Mouse (Mus musculus): Measurements from ENCODE around the gene Add3. TPM values are rescaled to one million over a fixed set of nuclear protein-coding genes. Genes with fewer than 3 reads are reported as not detected.

Add3 gene
- total and polyA plus RNA-seq, 3 experiments: 16.3 to 18.4 (median 16.4) TPM

DNA sequence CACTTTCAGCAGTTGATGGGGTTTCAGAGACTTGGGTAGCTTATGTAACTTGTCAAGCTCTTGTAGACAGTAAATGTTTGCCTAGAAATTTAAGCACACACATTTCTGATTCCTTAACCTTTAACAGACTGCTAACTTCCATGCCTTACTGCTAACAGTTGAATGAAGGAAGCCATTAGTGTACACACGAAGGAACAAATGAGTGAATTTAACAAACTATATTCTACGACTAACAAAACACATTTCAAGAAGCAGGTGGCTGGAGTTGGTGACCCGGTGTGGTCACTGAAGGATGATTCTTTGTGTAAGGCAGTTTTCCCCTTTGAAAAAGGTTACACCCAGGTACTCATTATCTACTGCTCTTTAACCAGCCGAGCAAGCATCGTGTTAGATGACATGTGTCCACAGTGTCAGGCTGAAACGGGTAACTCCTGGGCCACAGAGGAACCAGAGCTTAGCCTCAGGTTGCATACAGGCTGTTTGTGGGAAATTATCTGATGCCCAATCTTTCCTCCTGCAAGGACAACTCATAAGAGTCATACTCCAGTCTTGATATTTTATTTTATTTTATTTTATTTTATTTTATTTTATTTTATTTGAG lies 17.5 kb upstream of the Add3 start:
- Histone ChIP-seq H3K27me3 (replicated peaks) (no peaks in the 10 kb centered on the region), H3K4me3 (replicated peaks in 1 of 3; ENCODE audit: low read depth in 2 of 3, low read length in 2 of 3, poor library complexity in 1 of 3) (no peak overlapping the region), H3K79me2 (replicated peaks; ENCODE audit: control insufficient read depth, extremely low read depth, insufficient read depth, poor library complexity, severe bottlenecking) (no peaks in the 10 kb centered on the region), H3K9ac (ENCODE audit: insufficient read depth, low read depth) (no peak overlapping the region), H3K9me3 (replicated peaks; ENCODE audit: low read length) (no peaks in the 10 kb centered on the region), H3K36me3 (replicated peaks in 1 of 2; ENCODE audit: control insufficient read depth in 1 of 2, insufficient read depth in 1 of 2, low read length in 1 of 2) (no peaks in the 10 kb centered on the region), H3K27ac (ENCODE audit: insufficient read depth, low read depth) (no peak overlapping the region), H3K4me1 (ENCODE audit: control insufficient read depth in 1 of 2, insufficient read depth in 2 of 2) (peaks cover 7 to 13% of the 10 kb centered on the region in 2 experiments; a peak in 3 of 4 replicates), H3K4me2 (ENCODE audit: insufficient read depth, low read depth, poor library complexity, severe bottlenecking) (no peak overlapping the region)
- TF ChIP-seq MEF2A (IDR thresholded peaks at IDR 0.05; ENCODE audit: borderline replicate concordance, low read depth, low read length) (no peak), CHD2 (IDR thresholded peaks at IDR 0.05; ENCODE audit: low read length) (no peak), PAX5 (IDR thresholded peaks at IDR 0.05; ENCODE audit: low read length) (no peak), CHD1 (IDR thresholded peaks at IDR 0.05; ENCODE audit: low read depth, low read length) (no peak), NRF1 (IDR thresholded peaks at IDR 0.05; ENCODE audit: low read depth, low read length) (no peak), IRF4 (IDR thresholded peaks at IDR 0.05; ENCODE audit: low read depth, low read length) (no peak), E2F4 (IDR thresholded peaks at IDR 0.05; ENCODE audit: insufficient replicate concordance, low read depth, low read length) (no peak), SIN3A (IDR thresholded peaks at IDR 0.05; ENCODE audit: low read length) (no peak)
- in situ Hi-C loops (cut with MboI; ENCODE audit: low pct_ligation_motif_present, low pct_unique_long_range_greater_than_20kb, low sequenced_read_pairs): no loop called here
- dilution Hi-C loops (cut with MboI; ENCODE audit: extremely low pct_ligation_motif_present, extremely low pct_unique_long_range_greater_than_20kb, low sequenced_read_pairs): no loop called here
- DNase-seq (ENCODE audit: extremely low read depth): no peak

DNA sequence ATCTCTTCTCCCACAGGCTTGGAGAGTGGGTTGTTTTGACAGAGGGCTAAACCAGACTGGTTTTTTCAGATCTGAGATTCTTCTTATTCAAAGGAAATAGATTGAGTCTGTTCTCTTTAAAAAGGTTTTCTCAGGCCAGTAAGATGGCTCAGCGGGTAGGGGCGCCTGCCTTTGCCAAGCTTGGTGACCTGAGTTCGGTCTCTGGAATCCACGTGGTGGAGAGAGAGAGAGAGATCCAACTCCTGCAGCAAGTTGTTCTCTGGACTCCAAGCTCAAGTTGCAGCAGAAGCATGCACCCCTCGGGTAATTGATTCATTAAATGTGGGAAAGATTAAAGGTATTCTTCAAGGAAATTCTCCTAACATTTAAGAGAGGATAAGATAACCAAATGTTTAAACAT lies 16.9 kb upstream of the Add3 start:
- Histone ChIP-seq H3K4me1 (ENCODE audit: control insufficient read depth in 1 of 2, insufficient read depth in 2 of 2) (peaks cover 7 to 19% of the 10 kb centered on the region in 2 experiments; a peak in 3 of 4 replicates), H3K9me3 (replicated peaks; ENCODE audit: low read length) (no peaks in the 10 kb centered on the region), H3K9ac (ENCODE audit: insufficient read depth, low read depth) (no peak overlapping the region), H3K4me3 (replicated peaks in 1 of 3; ENCODE audit: low read depth in 2 of 3, low read length in 2 of 3, poor library complexity in 1 of 3) (no peak overlapping the region), H3K36me3 (replicated peaks in 1 of 2; ENCODE audit: control insufficient read depth in 1 of 2, insufficient read depth in 1 of 2, low read length in 1 of 2) (no peaks in the 10 kb centered on the region), H3K27ac (ENCODE audit: insufficient read depth, low read depth) (no peak overlapping the region), H3K27me3 (replicated peaks) (no peaks in the 10 kb centered on the region), H3K4me2 (ENCODE audit: insufficient read depth, low read depth, poor library complexity, severe bottlenecking) (no peak overlapping the region), H3K79me2 (replicated peaks; ENCODE audit: control insufficient read depth, extremely low read depth, insufficient read depth, poor library complexity, severe bottlenecking) (no peaks in the 10 kb centered on the region)
- no peak for DNase-seq (ENCODE audit: extremely low read depth)
- in situ Hi-C loops (cut with MboI; ENCODE audit: low pct_ligation_motif_present, low pct_unique_long_range_greater_than_20kb, low sequenced_read_pairs): no loop called here
- TF ChIP-seq NELFE (IDR thresholded peaks at IDR 0.05; ENCODE audit: low read depth, low read length) (no peak), CHD2 (IDR thresholded peaks at IDR 0.05; ENCODE audit: low read length) (no peak), MAX (IDR thresholded peaks at IDR 0.05; ENCODE audit: low read length) (no peak), SIN3A (IDR thresholded peaks at IDR 0.05; ENCODE audit: low read length) (no peak), ELF1 (IDR thresholded peaks at IDR 0.05; ENCODE audit: low read depth, low read length) (no peak), POLR2A (IDR thresholded peaks at IDR 0.05; ENCODE audit: low read depth, low read length) (no peak), POLR2AphosphoS2 (IDR thresholded peaks at IDR 0.05; ENCODE audit: low read depth, low read length) (no peak), IRF4 (IDR thresholded peaks at IDR 0.05; ENCODE audit: low read depth, low read length) (no peak), USF1 (IDR thresholded peaks at IDR 0.05; ENCODE audit: low read depth, low read length) (no peak), HCFC1 (IDR thresholded peaks at IDR 0.05; ENCODE audit: low read depth, low read length) (no peak), MAFK (IDR thresholded peaks at IDR 0.05; ENCODE audit: insufficient replicate concordance, low read length) (no peak), ZNF384 (IDR thresholded peaks at IDR 0.05; ENCODE audit: low read depth, low read length) (no peak), BHLHE40 (IDR thresholded peaks at IDR 0.05; ENCODE audit: low read depth, low read length) (no peak), ZKSCAN1 (IDR thresholded peaks at IDR 0.05; ENCODE audit: borderline replicate concordance, low read depth, low read length) (no peak), CTCF (conservative IDR thresholded peaks at IDR 0.05 in 1 of 2, IDR thresholded peaks at IDR 0.05 in 1 of 2; ENCODE audit: low read depth in 2 of 2, low read length in 2 of 2) (no peak)
- dilution Hi-C loops (cut with MboI; ENCODE audit: extremely low pct_ligation_motif_present, extremely low pct_unique_long_range_greater_than_20kb, low sequenced_read_pairs): no loop called here
